Mouse (Mus musculus): ENCODE results near the gene Kcnk1. TPM values are rescaled to one million over a fixed set of nuclear protein-coding genes. Genes with fewer than 3 reads are reported as not detected.

Gene Kcnk1
- total RNA-seq (2014; fragmentation: Nextera tagmentation): not detected in 2 replicates
- total RNA-seq (2017): not detected in 2 replicates

DNA sequence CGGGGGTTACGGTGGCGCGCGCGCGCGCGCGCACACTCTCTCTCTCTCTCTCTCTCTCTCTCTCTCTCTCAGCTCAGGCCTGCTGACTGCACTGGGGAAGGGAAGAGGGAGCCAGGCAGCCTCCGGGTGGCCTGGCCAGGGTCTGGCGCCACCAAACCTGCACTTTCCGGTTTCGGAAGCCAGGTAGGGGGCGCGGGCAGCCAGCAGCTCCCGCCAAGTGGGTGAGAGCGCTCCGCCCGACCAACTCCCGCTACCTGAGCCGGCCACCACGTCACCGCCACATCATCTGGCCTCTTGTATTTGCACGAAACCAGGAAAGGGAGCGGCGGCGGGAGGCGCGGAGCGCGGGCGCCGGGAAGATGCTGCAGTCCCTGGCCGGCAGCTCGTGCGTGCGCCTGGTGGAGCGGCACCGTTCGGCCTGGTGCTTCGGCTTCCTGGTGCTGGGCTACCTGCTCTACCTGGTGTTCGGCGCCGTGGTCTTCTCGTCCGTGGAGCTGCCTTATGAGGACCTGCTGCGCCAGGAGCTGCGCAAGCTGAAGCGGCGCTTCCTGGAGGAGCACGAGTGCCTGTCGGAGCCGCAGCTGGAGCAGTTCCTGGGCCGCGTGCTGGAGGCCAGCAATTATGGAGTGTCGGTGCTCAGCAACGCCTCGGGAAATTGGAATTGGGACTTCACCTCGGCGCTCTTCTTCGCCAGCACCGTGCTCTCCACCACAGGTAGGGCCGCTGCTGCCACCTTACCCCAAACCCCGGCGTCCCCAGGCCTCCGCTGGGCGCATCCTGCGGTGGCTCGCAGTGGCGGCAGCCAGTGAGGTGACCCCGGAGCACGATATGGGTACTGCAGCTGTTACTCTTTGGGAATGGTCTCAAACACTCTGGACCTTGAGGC lies at the start of gene Kcnk1:
Gene Kcnk1, plus strand, starts transcription at position 70 of the 886 bp plus-strand sequence.
- ATAC-seq (replicated peaks; ENCODE audit: poor library complexity, severe bottlenecking): peak; percentile 12; the same call in 1 of the 2 replicates

- no peak for ATAC-seq (replicated peaks; ENCODE audit: poor library complexity, severe bottlenecking)
These were observed 46.2 kb upstream of the Kcnk1 start for GRCm38 (mm10) chr8:125948696-125949308.

- peak; percentile 90 for ATAC-seq (replicated peaks; ENCODE audit: poor library complexity, severe bottlenecking)
These were observed 44.7 kb upstream of the Kcnk1 start for GRCm38 (mm10) chr8:125950007-125950940.

GRCm38 (mm10) chr8:125955671-125956070 lies 39.3 kb upstream of the Kcnk1 start:
- peak; percentile 59; the same call in 1 of the 2 replicates for ATAC-seq (replicated peaks; ENCODE audit: poor library complexity, severe bottlenecking)

- no peak for ATAC-seq (replicated peaks; ENCODE audit: poor library complexity, severe bottlenecking)
These were observed 38.2 kb upstream of the Kcnk1 start for GRCm38 (mm10) chr8:125956796-125957195.

- ATAC-seq (replicated peaks; ENCODE audit: poor library complexity, severe bottlenecking): no peak
These were observed 37.6 kb upstream of the Kcnk1 start for GRCm38 (mm10) chr8:125957226-125957993.

- no peak for ATAC-seq (replicated peaks; ENCODE audit: poor library complexity, severe bottlenecking)
These were observed 37.0 kb upstream of the Kcnk1 start for GRCm38 (mm10) chr8:125957994-125958368.

- ATAC-seq (replicated peaks; ENCODE audit: poor library complexity, severe bottlenecking): no peak
These were observed 35.6 kb upstream of the Kcnk1 start for GRCm38 (mm10) chr8:125959363-125959771.

DNA sequence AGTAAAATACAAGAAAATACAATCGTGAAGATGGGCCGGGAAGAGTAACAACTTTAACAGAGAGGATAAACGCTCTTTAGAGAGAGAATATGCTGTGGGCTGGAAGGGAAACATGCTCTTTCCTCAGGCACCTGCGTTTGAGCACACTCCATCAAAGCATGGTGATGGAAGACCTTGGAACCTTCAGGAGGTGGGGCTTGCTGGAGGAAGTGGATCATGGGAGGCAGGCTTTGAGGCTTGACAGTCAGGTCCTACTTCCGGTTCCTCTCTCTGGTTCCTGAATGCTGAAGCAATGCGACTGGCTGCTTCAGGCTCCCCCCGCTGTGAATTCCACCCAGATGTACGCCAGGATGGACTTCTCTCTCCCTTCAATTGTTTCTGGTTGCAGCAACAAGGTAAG lies 34.9 kb upstream of the Kcnk1 start:
- ATAC-seq (replicated peaks; ENCODE audit: poor library complexity, severe bottlenecking): peak; percentile 59

- ATAC-seq (replicated peaks; ENCODE audit: poor library complexity, severe bottlenecking): no peak
These were observed 33.2 kb upstream of the Kcnk1 start for GRCm38 (mm10) chr8:125961790-125962189.

DNA sequence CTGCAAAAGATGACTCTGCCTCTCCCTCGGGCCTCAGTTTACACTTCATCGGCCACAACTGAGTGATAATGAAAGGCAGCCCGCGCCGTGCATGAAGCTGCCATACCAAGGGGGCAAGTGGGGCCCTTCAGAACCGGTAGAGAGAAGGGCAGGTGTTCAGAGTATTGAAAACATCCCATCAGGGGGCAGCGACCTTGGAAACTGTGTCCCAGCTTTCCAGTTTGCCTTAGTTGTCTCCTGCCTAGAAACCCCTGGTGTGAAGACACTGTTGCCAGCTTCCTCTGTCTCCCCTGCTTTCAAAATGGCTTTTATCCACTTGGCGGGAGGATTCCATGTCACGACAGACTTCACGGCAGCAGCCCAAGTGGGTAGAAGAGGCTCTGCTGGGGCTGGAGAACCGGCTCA lies 31.2 kb upstream of the Kcnk1 start:
- no peak for ATAC-seq (replicated peaks; ENCODE audit: poor library complexity, severe bottlenecking)

- no peak for ATAC-seq (replicated peaks; ENCODE audit: poor library complexity, severe bottlenecking)
These were observed 23.6 kb upstream of the Kcnk1 start for GRCm38 (mm10) chr8:125971336-125971735.

GRCm38 (mm10) chr8:125975981-125976380 lies 19.0 kb upstream of the Kcnk1 start:
- ATAC-seq (replicated peaks; ENCODE audit: poor library complexity, severe bottlenecking): no peak

DNA sequence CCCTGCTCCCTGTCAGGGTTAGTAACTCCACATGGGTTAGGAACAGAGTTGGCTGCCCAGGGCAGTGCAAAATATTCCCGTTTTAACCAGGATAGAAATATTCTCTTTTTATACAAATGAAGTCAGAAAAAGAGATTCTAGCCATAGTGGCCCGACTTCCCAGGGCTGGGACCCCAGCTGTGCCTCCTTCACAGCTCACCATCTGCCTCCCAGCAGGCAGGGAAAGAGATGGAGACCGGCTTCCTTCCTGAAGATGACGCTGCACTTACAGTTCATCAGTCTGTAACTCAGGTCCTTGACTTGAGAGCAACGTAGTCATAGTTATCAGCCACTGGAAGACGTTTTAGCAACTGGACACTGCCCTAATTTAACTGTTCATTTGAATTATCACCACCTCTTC lies 14.1 kb upstream of the Kcnk1 start:
- ATAC-seq (replicated peaks; ENCODE audit: poor library complexity, severe bottlenecking): no peak

DNA sequence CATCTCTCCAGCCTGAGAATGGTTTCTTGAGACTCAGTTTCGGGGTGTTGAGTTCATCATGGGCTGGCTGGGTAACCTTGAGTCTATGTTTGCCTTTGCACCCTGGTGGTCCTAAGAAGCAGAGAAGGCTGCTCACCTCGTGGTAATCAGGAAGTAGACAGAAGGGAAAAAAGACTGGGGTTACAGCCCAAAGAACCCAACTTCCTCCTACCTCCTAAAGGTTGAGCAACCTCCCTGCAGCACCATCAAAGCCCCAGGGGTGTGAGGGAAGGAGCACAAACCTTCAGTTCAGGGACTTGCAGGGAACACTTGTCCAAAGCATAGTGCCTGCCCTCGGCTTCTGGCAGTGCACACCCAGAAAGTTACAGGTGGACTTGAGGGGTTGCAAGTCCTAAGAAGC lies 11.5 kb upstream of the Kcnk1 start:
- peak; percentile 87 for ATAC-seq (replicated peaks; ENCODE audit: poor library complexity, severe bottlenecking)

- no peak for ATAC-seq (replicated peaks; ENCODE audit: poor library complexity, severe bottlenecking)
These were observed 10.8 kb upstream of the Kcnk1 start for GRCm38 (mm10) chr8:125984140-125984539.

GRCm38 (mm10) chr8:125985364-125985763 lies 9.6 kb upstream of the Kcnk1 start:
- no peak for ATAC-seq (replicated peaks; ENCODE audit: poor library complexity, severe bottlenecking)

DNA sequence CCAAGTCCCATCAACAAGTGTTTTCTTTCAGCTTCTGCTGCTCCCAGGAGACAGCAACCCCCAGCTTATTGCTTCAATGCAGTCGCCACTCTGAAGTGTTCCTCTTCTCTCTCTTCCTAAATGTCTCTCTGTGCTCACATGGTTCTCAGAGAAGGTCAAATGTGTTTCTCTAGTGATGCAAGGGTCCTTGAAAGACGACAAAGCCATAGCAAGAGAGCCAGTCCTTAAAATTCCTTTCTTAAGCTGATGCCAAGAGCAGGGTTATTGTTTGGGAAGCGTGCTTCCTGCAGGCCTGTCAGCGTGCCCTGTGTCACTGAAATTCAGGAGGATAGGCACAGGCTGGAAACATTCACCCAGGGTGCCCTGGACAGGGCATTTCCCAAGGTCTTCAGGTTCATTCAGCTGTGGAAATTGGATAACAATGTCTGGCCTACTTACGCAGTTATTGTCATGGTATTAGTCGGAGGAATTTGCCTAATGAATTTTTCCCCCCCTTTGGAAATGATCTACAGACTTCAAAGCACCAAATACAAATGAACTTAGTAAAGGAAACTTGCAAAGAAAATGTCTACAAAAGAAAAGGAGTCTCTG lies 7.9 kb upstream of the Kcnk1 start:
- no peak for ATAC-seq (replicated peaks; ENCODE audit: poor library complexity, severe bottlenecking)

DNA sequence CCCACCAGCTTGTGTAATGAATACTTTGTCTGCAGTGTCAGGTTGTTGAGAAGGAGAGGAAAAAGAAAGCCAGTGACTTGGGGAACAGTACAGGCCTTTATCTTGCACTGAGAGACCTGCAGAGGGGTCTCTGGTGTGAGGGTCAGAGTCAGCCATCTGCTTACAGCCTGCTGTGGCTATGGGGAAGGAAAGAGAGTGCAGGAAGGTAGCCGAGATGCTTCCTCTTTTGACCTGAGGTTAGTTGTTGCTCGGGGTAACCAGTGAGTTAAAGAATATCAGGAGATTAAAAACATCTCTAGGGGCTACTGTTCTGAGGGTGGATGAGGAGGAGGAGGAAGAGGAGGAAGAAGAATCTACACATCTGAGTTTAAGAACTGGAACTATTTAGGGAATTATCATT lies 7.0 kb upstream of the Kcnk1 start:
- peak; percentile 37 for ATAC-seq (replicated peaks; ENCODE audit: poor library complexity, severe bottlenecking)
